Mouse (Mus musculus) right cerebral cortex, postnatal 10 days (tissue): ENCODE results near the gene Grcc10.

Experiments used
- DNase-seq, 2 experiments: peaks; one replicate each; pipeline ENCODE4 v3.0.0; 2021; ENCODE audit warnings: low spot score in 2 of 2

Gene Grcc10

GRCm38 (mm10) chr6:124740888-124741761 is at the start of gene Grcc10:
TSS of gene Grcc10 (minus strand) at chr6:124741374.
- DNase-seq: peak; percentile 93 to 96

GRCm38 (mm10) chr6:124790121-124790520 is 48.9 kb upstream of the Grcc10 start:
- DNase-seq: no peak

- DNase-seq: no peak
Measured at GRCm38 (mm10) chr6:124789519-124789918, 48.3 kb upstream of the Grcc10 start.

GRCm38 (mm10) chr6:124787722-124788121 is 46.5 kb upstream of the Grcc10 start:
- DNase-seq: no peak

GRCm38 (mm10) chr6:124786756-124787420 is 45.7 kb upstream of the Grcc10 start:
- DNase-seq: no peak

- DNase-seq: no peak
Measured at GRCm38 (mm10) chr6:124782436-124782835, 41.3 kb upstream of the Grcc10 start.

GRCm38 (mm10) chr6:124780917-124781316 is 39.7 kb upstream of the Grcc10 start:
- no peak for DNase-seq

- DNase-seq: no peak
Measured at GRCm38 (mm10) chr6:124779984-124780416, 38.8 kb upstream of the Grcc10 start.

GRCm38 (mm10) chr6:124779222-124779983 is 38.2 kb upstream of the Grcc10 start, which contains the start of gene Lrrc23:
TSS of gene Lrrc23 (minus strand) at chr6:124779727.
- DNase-seq: peak in 1 of 2 experiments; percentile 42

GRCm38 (mm10) chr6:124770511-124770910 is 29.3 kb upstream of the Grcc10 start:
- DNase-seq: no peak

GRCm38 (mm10) chr6:124770013-124770412 is 28.8 kb upstream of the Grcc10 start:
- DNase-seq: no peak

GRCm38 (mm10) chr6:124769101-124769765 is 28.1 kb upstream of the Grcc10 start, which contains the start of gene Eno2:
TSS of gene Eno2 (minus strand) at chr6:124769673.
- peak; percentile 89 to 91 for DNase-seq

GRCm38 (mm10) chr6:124768704-124769044 is 27.5 kb upstream of the Grcc10 start:
- DNase-seq: no peak

GRCm38 (mm10) chr6:124767920-124768703 is 26.9 kb upstream of the Grcc10 start:
- DNase-seq: peak; percentile 70 to 72

GRCm38 (mm10) chr6:124767536-124767919 is 26.4 kb upstream of the Grcc10 start:
- DNase-seq: no peak

- no peak for DNase-seq
Measured at GRCm38 (mm10) chr6:124765951-124766350, 24.8 kb upstream of the Grcc10 start.

- peak; percentile 80 to 84 for DNase-seq
Measured at GRCm38 (mm10) chr6:124759259-124759658, 18.1 kb upstream of the Grcc10 start.

GRCm38 (mm10) chr6:124758849-124759232 is 17.7 kb upstream of the Grcc10 start:
- peak in 1 of 2 experiments; percentile 25 for DNase-seq

- peak; percentile 73 to 83 for DNase-seq
Measured at GRCm38 (mm10) chr6:124757909-124758848, 17.0 kb upstream of the Grcc10 start.
